Mouse (Mus musculus): ENCODE data around the gene Sult4a1. TPM values are rescaled to one million over a fixed set of nuclear protein-coding genes. Genes with fewer than 3 reads are reported as not detected.

The Sult4a1 gene
- not detected for polyA plus RNA-seq (2014; fragmentation: Illumina TruSeq; extraction: RNeasy Lipid Tissue Mini Kit (QIAGEN cat#74804); ENCODE audit: low read depth, low replicate concordance)

DNA sequence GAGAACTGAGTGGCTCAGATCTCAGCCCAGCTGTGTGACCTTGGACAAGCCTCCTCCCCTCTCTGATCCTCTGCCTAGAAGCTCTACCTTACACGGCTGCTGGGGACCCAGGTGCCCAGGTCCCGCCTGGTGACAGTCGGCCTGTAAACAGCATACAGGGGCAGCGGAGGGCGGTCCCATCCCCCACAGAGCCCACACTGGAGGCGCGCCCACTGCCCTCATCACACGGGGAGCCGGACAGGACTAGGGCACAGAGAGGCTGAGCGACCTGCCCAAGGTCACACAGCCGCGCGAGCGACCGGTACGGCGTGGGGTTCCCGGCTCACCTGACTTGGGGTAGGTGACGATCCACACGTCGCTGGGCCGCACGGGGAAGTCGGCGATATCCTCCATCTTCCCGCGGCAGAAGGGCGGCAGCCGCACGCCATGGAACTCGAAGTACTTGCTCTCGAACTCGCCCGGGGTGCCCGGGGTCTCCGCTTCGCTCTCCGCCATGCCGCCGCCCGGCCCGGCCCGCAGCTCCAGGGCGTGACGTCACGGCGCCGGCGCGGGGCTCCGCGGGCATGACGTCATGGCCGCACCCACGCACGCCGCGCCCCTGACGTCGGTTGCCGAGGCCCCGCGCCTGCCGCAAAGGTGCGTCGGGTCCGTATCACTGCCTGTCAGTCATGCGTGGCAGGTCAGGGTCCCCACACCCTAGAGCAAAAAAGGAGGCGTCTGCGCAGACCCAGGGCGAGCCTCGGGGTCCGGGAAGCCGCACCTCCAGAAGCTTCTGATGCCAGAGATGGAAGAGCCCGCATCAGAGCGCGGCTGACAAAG is at the start of gene Sult4a1:
TSS of gene Sult4a1 (minus strand) at position 650 of the 819 bp plus-strand sequence.

DNA sequence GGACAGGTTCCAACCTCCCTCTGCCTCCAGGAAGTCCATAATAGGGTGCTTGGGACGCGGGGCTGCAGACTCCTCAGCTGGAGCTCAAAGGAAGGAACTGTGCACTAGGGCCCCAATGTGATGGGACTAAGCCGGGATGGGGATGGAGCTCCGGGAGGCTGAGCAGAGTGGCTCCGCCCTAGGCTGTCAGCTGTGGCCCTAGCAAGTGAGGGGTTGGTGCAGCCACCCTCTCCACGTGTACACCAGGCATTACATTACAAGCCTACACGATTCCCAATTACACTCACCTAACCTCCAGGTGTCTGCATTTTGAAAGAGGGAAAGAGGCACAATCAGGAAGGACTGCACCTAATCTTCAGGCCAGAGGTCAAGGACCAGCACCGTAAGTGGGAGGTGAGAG is 17.5 kb upstream of the Sult4a1 start, which contains the start of gene Pnpla5:
TSS of gene Pnpla5 (minus strand) at position 101 of the 400 bp plus-strand sequence.

DNA sequence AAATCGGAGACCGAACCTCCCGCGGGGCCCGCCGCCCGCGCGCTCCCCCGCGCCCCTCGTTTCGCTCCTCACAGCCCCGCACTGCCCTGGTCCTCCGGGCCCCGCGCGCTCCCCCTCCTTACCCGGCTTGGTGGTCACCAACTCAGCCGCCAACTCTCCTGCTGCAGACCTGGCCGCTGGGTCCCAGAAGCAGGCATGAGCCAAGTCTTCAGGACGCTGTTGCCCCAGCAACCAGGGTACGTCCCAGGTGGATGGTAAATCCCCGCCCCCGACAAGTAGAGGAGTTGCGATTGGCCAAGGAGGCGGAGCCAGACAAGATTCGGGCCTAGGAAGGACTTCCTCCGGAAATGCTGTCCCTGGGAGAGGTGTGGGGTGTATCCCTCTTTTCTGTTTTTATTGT is 40.4 kb downstream of the Sult4a1 start, which contains the start of gene Efcab6:
TSS of gene Efcab6 (minus strand) at position 240 of the 400 bp plus-strand sequence.

Other genes with a start within 250 kb of the Sult4a1 start
- 5.2 TPM for gene Efcab6, start 40.4 kb downstream of the Sult4a1 start, polyA plus RNA-seq (2014; fragmentation: Illumina TruSeq; extraction: RNeasy Lipid Tissue Mini Kit (QIAGEN cat#74804); ENCODE audit: low read depth, low replicate concordance)
- gene Pnpla5, start 17.4 kb upstream of the Sult4a1 start, polyA plus RNA-seq (2014; fragmentation: Illumina TruSeq; extraction: RNeasy Lipid Tissue Mini Kit (QIAGEN cat#74804); ENCODE audit: low read depth, low replicate concordance) = not detected
- 272 TPM for gene Pnpla3, start 62.1 kb upstream of the Sult4a1 start, polyA plus RNA-seq (2014; fragmentation: Illumina TruSeq; extraction: RNeasy Lipid Tissue Mini Kit (QIAGEN cat#74804); ENCODE audit: low read depth, low replicate concordance)
- 55.9 TPM for gene Samm50, start 86.5 kb upstream of the Sult4a1 start, polyA plus RNA-seq (2014; fragmentation: Illumina TruSeq; extraction: RNeasy Lipid Tissue Mini Kit (QIAGEN cat#74804); ENCODE audit: low read depth, low replicate concordance)
- 10.3 TPM for gene Parvb, start 126.3 kb upstream of the Sult4a1 start, polyA plus RNA-seq (2014; fragmentation: Illumina TruSeq; extraction: RNeasy Lipid Tissue Mini Kit (QIAGEN cat#74804); ENCODE audit: low read depth, low replicate concordance)
- gene Parvg, start 218.3 kb upstream of the Sult4a1 start, polyA plus RNA-seq (2014; fragmentation: Illumina TruSeq; extraction: RNeasy Lipid Tissue Mini Kit (QIAGEN cat#74804); ENCODE audit: low read depth, low replicate concordance) = 2.6 TPM

Data from adipose tissue, adult 10 weeks (tissue).